Mouse (Mus musculus): ENCODE measurements around the gene Gm4881.

Gene Gm4881

DNA sequence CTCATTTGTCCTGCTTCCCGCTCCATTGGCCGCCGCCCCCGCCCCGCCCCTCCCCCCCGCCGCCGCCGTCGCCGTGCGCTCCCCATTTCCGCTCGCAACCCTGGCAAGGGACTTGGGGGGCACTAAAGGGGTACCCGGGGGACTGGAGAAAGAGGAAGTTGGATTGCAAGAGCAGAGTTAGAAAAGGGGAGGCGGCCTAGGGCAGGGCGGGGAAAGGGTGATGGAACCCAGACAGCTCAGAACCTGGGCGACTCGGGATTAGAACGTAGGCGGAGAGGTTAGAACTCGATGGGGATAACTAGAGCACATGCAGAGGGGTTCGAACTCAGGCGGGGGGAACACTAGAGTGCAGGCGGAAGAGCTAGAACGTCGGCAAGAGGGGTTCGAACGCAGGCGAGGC, 10.2 kb upstream of the Gm4881 start:
- DNase-seq (ENCODE audit: low spot score in 2 of 2) = no peak

DNA sequence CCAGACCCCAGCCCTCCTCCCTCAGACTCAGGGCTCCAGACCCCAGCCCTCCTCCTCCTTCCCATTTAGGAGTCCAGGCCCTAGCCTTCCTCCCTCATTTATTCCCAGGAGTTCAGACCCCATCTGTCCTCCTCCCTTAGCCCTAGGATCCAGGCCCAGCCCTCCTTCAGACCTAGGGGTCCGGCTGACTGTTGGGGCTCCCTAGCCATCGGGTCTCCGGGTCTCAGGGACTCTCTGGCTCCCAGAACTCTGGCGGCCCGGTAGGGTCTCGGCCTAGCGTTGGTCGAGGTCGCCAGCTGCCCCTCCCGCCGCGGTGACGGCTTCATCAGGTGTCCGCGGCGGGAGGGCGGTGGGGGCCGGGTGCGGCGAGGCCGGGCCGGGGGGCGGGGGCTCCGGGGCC, 9.7 kb upstream of the Gm4881 start:
- no peak for DNase-seq (ENCODE audit: low spot score in 2 of 2)

DNA sequence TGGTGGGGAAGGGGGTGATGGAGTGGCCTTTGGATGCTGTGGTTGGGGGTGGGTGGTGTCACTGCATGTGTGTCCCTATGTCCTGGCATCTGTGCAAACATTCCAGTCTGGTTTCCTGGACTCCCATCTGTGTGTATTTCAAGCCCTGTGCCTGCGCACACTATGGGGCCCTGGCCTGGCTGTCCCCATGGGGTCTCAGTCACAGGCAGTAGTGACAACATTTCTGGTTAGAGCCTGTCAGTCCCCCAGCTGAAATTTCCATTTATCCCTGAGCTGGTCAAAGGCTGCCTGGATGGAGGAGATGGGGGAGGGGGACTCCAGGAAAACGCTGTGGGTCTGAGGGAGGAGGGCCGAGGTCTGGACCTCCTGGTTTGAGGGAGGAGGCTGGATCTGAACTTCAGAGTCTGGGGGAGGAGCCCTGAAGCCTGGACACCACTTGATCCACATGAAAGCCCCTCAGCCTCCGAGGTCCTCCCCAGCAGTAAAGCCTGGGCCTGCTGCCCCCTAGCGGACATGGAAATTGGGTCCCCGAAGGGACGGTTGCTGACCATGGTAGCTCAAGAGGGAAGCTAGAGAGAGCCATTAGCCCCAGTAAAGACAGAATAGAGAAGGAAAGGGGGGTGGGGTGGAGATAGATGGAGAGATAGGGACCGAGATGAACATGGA, 5.8 kb upstream of the Gm4881 start:
- DNase-seq (ENCODE audit: low spot score in 2 of 2) = peak; percentile 51 to 52

DNA sequence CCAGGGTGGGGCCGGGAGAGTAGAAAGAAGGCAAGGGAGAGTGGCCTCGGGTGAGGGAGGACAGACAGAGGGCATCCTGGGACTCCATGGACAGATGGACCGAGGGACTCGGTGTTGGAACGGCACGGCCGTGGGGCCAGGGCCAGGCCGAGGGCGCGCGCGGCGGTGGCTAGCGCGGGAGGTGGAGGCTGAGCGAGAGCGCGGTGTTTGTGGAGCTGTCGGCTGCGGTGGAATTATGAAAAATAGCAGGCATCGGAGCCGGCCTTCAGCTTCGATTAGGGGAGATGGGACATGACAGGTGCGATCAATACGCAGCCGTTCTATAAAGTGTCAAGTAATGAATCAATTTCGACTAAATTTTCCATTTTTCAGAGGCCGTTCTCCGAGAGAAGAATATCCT, 4.5 kb upstream of the Gm4881 start:
- no peak for DNase-seq (ENCODE audit: low spot score in 2 of 2)

DNA sequence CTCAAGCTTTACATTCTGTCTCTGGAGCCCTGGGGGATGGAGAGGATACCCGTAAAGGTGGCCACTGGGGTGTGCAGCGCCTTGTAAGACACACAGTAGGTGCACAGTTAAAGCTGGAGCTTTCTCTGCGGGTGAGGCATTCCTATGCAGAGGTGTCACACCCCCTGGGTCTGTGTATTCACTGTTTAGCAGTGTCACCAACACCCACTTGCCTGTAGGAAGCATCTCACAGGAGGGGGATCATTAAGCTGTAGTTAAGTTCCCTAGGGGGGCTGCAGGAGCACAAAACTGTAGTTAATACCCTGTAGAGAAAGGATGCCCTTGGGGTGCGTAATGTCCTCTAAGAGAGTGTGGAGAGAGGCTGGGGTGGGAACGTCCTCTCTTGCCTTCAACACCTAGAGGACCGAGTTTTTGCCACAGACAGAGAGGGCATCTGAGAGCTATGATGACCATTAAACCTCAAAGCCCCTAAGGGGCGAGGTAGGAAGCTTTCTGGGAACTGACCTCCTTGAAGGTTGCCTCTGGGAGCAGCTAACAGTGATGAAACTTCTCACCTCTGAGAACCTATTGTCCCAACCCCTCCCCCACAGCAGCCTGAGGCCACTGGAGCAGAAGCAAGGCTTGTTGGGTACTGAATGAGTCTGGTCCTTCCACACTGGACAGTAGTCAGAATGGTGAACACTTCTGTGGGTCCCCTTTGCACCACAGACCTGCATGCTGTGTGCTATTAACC, 3.2 kb upstream of the Gm4881 start:
- DNase-seq (ENCODE audit: low spot score in 2 of 2) = no peak

DNA sequence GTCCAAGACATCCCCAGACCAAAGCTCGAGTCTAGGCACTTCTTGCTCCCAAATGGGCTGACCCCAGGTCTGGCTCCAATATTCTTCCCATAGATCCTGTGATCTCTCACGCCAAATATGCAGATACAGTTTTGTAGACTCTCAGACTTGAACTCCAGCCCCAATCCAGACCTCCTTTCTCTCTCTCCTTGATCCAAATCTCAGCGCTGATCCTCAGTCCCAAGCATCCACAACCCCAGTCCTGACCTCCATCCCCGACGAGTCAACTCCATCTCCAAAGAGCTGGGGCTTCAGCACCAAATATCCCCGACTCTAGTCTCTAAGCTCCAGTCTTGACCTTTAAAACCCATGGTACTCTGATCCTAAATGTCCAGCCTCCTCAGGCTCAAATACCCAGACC, 653 bp downstream of the Gm4881 start:
- no peak for DNase-seq (ENCODE audit: low spot score in 2 of 2)

DNA sequence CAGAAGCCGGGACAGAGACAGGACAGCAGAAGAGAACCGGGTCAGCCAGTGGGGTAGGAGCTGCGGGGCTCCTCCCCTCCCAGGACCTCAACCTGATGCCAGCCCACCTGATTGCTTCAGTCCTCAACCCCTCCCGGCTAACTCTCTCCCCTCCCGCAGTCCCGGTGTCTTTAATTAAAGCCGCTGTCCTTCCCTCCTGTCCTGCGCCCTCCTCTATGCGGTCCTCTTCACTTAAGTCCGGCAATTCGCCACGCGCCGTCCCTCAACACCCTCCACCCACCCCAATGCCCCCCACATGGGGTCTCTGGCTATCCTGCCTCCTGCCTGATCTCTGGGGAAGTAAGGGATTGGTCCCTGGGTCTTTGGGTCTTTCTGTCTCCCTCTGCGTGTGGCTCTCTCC, 12.6 kb downstream of the Gm4881 start:
- no peak for DNase-seq (ENCODE audit: low spot score in 2 of 2)

DNA sequence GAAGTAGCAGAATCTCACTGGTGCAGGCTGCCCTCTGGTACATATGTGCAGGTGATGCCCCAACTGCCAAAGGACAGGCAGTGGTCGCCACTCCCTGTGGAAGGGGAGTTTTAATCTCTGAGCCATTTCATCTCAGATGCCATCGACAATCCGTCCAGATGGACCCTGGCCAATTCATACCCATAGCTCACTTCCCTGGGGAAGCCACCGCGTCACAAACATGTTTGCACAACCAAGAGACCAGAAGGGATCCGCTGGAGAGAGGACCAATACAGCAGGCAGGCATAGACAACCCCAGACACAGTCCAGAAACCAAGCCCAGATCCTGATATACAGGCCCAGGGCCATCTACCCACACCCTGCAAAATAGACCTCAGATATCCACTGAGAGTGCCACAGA, 13.8 kb downstream of the Gm4881 start:
- no peak for DNase-seq (ENCODE audit: low spot score in 2 of 2)

DNA sequence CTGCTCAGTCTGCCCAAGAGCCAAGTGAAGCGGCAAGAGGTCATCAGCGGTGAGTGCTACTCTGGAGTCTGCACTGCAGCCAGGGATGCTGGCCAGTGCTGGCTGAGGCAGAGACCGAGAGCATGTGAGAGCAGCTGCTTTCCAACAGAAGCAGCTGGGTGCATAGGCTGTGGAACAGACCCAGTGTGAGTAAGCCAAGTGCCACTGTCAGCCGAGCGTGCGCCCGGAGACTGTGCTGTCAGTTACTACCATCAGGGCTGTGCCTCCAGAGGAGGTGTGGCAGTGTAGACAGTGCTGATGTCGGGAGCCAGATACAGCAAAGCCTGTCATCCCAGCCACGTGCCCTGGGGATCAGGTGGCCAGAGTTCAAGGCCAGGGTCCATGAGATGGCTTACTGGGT, 24.6 kb downstream of the Gm4881 start:
- peak in 1 of 2 experiments; percentile 28 for DNase-seq (ENCODE audit: low spot score in 2 of 2)

DNA sequence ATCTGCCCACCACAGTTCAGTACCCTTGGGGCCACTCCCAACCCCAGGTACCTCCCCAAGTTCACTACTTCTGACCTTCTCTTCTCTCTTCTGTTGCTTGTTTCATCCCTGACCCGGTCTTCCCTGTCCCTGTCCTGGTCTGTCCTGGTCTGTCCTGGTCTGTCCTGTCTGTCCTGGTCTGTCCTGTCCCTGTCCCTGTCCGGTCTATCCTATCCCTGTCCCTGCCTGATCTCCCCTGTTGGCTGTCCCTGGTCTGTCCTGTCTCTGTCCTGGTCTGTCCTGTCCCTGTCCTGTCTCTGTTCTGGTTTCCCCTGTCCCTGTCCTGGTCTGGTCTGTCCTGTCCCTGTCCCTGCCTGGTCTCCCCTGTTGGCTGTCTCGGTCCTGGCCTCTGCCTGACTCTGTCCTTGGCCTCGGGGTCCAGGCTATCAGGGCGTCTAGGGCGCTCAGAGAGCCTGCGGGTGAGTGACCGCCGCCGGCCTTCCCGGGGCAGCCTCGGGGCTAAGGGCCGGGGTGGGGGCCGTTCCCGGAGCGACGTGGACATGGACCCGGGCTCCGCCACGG, 25.5 kb downstream of the Gm4881 start:
- DNase-seq (ENCODE audit: low spot score in 2 of 2) = no peak

DNA sequence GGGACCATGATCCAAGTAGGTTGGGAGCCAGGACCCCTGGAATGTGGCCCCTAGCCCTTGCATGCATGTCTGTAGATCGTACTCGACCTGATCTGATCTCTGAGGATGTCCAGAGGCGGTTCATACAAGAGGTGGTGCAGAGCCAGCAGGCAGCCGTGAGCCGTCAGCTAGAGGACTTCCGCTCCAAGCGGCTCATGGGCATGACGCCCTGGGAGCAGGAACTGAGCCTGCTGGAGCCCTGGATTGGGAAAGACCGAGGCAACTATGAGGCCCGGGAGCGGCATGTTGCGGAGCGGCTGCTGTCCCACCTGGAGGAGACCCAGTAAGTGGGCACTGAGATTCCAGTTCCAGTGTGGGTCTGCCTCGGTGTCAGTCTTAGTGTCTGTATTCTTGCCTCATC, 31.8 kb downstream of the Gm4881 start:
- DNase-seq (ENCODE audit: low spot score in 2 of 2) = no peak

DNA sequence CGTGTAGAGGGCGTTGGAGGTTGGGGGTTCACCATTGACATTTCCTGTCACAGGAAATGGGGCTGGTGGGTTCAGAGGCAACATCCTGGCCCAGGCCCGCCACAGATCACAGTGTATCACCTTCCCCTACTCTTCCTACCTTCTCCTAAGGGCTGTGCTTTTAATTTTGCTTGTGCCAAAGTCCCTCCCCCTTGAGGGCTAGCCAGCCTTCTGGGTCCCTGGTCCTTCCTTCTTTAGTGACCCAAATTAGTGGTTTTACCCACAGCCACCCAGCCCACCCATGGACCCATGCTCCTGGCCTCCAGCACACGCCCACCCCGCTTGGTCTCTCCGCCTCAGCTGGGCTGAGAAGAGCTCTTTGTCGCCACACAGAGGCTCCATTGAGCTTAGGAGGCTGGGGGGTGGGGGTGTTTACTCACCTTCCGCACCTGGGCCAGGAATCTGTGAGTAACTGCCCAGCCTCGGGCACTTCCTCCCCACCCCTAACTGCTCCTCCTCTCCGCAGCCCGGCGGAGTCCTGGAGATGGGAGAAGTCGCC, 37.0 kb downstream of the Gm4881 start:
- DNase-seq (ENCODE audit: low spot score in 2 of 2) = no peak

DNA sequence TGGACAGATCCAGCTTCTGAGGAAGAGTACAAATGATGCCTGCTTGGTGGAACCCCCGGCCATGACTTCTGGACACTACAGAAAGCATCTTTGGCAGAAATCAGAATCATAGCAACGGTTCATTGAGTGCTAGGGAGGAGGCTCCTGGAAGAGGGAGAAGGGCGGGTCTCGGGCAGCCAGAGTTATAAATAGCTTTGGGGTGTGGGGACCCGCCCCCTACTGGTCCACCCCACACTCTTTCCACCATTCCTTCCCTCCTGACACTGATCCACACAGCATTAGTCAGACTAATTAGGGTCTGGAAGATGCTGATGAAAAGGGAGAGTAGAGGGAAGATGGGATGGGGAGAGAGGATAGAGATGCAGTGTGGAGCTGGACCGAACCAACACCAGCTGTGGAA, 37.7 kb downstream of the Gm4881 start:
- no peak for DNase-seq (ENCODE audit: low spot score in 2 of 2)

DNA sequence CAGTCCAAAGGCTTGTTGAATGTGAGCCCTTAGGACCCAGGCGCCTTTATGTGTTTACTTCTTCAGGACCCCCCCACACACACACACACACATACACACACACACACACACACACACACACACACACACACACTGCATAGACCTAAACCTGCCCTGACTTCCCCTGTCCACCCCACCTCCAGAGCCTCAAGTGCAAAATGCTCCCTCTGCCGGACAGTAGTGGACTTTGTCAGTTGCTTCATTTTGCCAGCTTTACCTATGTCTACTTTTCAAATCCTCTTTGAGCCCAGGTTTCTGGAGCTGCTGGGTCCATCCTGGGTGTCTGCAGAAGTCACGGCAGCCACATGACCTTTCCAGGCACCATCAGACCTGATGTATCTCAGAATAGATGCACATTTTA, 39.4 kb downstream of the Gm4881 start:
- peak in 1 of 2 experiments; percentile 56 for DNase-seq (ENCODE audit: low spot score in 2 of 2)

DNA sequence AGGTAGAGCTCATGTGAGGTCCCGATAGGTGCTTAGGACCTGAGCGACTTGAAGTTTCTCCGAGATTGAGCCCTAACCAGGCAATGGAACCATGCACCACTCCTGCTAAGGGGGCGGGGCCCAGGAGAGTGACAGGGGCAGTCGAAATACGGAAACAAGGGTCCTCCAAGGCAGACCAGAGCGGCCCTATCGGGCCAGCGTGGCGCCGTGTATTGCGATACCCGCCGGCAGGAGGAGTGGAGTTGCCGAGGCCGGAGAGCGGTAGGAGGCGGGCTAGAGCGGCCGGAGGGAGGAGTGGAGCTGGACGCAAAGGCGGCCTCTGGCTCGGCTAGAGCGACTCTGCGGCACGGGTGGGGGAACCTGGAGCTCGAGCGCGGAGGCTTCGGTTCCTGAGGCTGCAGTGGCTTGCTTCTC, 40.2 kb downstream of the Gm4881 start:
- peak; percentile 96 to 97 for DNase-seq (ENCODE audit: low spot score in 2 of 2)

DNA sequence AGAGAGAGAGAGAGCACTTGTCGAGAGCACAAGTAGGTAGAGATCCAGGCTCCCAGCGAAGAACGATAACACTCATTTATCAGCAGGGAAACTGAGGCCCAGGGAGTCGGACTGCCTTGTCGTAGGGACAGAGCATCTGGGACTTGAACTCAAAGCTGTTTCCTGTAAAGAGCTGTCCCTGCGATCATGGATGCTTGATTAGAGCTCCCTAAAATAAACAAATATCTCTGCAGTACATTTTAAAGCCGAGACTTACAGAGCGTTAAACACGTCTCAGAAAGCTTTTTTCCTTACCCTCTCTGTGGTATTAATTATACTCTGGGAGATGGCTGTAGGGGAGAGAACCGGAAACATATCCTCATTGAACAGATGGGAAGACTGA, 40.9 kb downstream of the Gm4881 start:
- DNase-seq (ENCODE audit: low spot score in 2 of 2) = no peak

DNA sequence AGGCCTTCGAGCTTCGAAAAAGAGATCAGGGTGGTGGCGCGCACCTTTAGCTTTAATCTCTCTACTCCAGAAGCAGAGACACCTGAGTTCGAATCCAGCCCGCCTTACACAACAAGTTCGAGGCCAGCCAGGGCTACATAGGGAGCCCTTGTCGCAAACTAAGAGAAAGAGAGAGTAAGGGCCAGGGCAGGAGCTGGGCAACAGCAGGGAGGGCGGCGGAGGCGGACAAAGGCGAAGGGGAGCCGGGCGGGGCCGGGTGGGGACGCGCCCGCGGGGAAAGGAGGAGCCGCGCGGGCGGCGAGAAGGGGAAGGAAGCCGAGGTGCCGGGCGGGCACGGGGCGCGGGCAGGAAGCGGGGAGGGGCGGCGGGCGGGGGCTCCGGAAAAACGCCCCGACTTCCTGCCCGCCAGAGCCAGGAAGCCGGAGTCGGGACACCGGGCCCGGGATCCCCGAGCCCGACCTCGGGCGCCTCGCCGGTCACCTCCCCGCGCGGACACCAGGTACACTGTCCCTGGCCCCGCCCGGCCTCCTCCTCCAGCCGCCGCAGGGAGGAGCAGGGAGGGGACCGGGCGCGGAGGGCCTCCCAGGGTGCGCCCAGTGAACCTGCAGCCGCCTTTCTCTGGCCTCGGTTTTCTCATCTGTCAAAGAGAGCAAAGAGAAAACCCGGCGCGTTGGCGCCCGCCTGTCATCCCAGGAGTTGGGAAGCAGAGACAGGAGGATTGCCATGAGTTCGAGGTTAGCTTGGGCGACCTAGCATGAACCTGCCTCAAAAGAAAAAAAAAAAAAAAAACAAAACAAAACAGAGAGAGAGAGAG, 41.5 kb downstream of the Gm4881 start, which contains the start of gene Arhgef1:
Arhgef1 (plus strand) TSS at position 283 of the 814 bp plus-strand sequence.
- peak in 1 of 2 experiments; percentile 28 for DNase-seq (ENCODE audit: low spot score in 2 of 2)

DNA sequence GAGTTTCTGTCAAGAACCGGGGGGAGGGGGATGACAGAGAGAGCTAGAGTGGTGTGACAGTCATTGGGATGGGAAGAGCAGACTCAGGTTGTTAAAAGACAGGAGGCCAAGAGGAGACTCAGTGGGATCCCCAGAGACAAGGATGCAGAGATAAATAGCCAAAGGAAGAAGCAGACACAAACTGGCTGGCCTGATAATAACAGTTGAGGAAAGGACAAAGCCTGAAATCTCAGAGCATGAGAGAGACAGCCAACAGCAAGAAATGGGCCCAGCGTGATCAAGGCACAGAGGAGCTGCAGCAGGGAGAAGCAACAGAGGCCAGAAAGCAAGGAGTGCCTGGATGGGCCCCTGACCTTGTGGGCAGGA, 42.0 kb downstream of the Gm4881 start:
- no peak for DNase-seq (ENCODE audit: low spot score in 2 of 2)

DNA sequence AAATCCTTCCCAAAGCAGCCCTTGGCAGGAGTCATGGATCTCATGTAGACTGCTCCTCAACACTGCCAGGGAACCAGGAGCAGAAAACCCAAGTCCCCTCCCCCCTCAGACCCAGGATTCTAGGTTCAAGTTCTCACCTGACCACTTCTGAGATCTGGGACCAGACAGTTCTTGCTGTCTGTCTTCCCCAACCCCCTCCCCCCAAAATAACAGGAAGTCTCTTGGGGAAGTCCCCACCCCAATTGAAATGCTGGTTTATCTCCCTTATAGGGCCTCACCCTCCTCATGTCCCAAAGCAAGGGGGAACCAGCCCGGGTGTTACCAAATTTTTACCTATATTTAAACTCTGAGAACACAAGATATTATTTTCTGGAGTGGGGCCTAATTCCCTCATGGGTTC, 42.5 kb downstream of the Gm4881 start:
- no peak for DNase-seq (ENCODE audit: low spot score in 2 of 2)

DNA sequence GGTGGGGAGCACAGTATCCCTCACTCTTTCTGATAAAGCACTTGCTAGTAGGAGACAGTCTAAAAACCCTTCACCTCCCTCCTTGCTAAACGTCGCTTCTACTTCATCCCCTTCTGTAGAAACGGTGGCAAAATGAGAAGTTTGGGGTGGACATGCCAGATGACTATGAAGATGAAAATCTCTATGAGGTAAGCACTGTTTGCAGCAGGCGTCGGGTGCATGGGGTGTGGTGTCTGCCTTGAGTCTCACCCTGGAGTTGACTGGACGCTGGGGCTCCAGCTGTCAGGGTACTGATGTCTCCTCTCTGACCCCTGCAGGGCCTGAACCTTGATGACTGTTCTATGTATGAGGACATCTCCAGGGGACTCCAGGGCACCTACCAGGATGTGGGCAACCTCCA, 43.2 kb downstream of the Gm4881 start:
- DNase-seq (ENCODE audit: low spot score in 2 of 2) = no peak

DNA sequence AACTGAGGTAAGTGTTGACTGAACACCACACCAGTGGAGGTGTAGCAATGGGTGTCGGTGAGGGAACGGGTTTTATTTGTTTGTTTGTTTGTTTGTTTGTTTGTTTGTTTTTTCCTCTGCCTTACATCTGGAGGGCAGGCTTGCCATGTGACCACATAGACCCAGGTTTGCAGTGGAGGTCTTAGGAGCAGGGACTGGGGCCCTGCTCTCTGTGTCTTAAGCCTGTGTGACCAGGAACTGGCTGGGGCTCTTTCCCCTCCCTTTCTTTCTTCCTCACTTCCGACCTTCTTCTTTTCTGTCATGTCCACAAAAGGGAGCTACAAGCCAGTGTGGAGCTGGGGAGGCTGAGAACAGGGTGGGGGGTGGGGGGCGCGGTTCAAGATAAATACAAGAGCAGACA, 46.3 kb downstream of the Gm4881 start:
- no peak for DNase-seq (ENCODE audit: low spot score in 2 of 2)

DNA sequence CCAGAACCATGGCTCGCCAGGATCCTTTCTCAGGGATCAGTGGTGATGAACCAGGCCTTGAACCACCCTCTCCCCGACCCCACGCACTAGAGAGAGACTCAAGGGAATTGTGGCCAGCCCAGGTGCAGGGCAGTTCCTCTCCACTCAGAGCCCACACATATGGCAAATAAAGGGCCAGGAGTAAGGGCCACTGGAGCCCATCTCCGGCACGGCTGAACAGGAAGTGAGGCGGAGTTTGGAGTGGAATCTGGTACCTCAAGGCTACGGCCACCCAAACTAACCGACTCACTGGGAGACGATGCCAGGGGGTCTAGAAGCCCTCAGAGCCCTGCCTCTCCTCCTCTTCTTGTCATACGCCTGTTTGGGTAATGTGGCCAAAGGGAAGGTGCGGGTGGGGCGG, 47.1 kb downstream of the Gm4881 start, which contains the start of gene Cd79a:
Cd79a (plus strand) TSS at position 158 of the 400 bp plus-strand sequence.
- DNase-seq (ENCODE audit: low spot score in 2 of 2) = no peak

Data from frontal cortex, postnatal 36 days (tissue).